Mouse (Mus musculus) hindbrain, embryonic 16.5 days (tissue): ENCODE results near the gene Ezr. TPM values are rescaled to one million over a fixed set of nuclear protein-coding genes. Genes with fewer than 3 reads are reported as not detected.

Experiments used
- ATAC-seq: fragments of 200-750 bp; cut with Nextera tagmentation; 2 replicates; pipeline ENCODE4 v1.8.0; 2017; ENCODE audit warnings: moderate TSS enrichment, moderate library complexity
- H3K27ac ChIP-seq: fragments of 300-500 bp; sonication (generic); 2 replicates; pipeline ENCODE4 v1.5.1; 2014; ENCODE audit warnings: low read depth, mild to moderate bottlenecking, control low read depth, low read length, moderate library complexity
- H3K27me3 ChIP-seq: fragments of 300-500 bp; sonication (generic); replicated peaks from 2 replicates; pipeline ENCODE4 v1.6.1; 2014; ENCODE audit warnings: low read length; ENCODE audit not compliant: control insufficient read depth, insufficient read depth
- H3K36me3 ChIP-seq: fragments of 300-500 bp; sonication (generic); 2 replicates; pipeline ENCODE4 v1.6.1; 2014; ENCODE audit warnings: mild to moderate bottlenecking, low read length, moderate library complexity, mixed read lengths; ENCODE audit not compliant: control insufficient read depth, insufficient read depth
- H3K4me1 ChIP-seq: fragments of 300-500 bp; sonication (generic); 2 replicates; pipeline ENCODE4 v1.6.1; 2014; ENCODE audit warnings: low read depth, low read length; ENCODE audit not compliant: control insufficient read depth, insufficient read depth
- H3K4me2 ChIP-seq: fragments of 300-500 bp; sonication (generic); 2 replicates; pipeline ENCODE4 v1.6.1; 2014; ENCODE audit warnings: mild to moderate bottlenecking, low read length, control low read depth, moderate library complexity
- H3K4me3 ChIP-seq: fragments of 300-500 bp; sonication (generic); 2 replicates; pipeline ENCODE4 v1.5.1; 2014; ENCODE audit warnings: mild to moderate bottlenecking, low read length, control low read depth, moderate library complexity
- H3K9ac ChIP-seq: fragments of 300-500 bp; sonication (generic); 2 replicates; pipeline ENCODE4 v1.6.1; 2014; ENCODE audit warnings: low read depth, mild to moderate bottlenecking, control low read depth, low read length, moderate library complexity
- H3K9me3 ChIP-seq: fragments of 300-500 bp; sonication (generic); 2 replicates; pipeline ENCODE4 v1.6.1; 2014; ENCODE audit warnings: mild to moderate bottlenecking, low read length, moderate library complexity; ENCODE audit not compliant: control insufficient read depth
- WGBS: fragments of 180-500 bp; shearing (Covaris S2); extraction: QIAGEN DNeasy Blood & Tissue Kit; methylation state at CpG from one replicate; pipeline ENCODE4 v1.1.7; 2014; 5-methylcytosine and 5-hydroxymethylcytosine counted together
- polyA plus RNA-seq: library from polyadenylated mRNA; unstranded; fragments of >200 nt; fragmentation: Nextera tagmentation; extraction: Ambion mirVana; gene quantifications from 2 replicates; pipeline ENCODE4 v1.2.1, GENCODE M21; 2015

The Ezr gene
- polyA plus RNA-seq, 1 experiment from 2014 or later, result 69.9 TPM

DNA sequence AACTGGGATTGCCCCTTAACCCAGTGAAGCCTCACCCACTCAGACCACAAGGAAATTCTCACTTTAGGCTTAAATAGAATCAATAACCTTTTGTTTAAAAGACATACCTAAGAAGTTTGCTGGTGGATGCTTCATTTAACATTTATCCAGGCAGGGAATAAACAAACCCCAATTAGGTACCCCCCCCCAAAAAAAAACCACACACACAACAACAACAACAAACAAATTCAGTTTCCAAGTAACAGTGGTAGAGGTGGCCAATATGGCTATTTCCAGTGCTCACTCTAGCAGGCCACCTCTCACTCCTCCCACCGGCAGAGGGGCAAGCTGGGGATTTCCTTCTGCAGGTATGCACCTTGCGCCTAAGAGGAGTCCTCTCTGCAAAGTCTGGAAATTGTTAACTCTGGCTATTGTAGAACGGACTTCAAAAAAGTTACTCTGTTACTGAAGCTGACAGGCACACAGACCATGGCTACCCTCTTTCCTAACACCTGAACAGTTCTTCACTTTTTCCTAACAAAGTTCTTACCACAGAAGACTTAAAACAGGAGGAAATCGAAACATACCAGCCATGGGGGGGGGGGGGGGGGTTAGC is 2.0 kb downstream of the Ezr start:
- no peaks in the 10 kb centered on the region for H3K36me3 ChIP-seq
- H3K4me1 ChIP-seq, result peaks cover 16% of the 10 kb centered on the region
- WGBS, result 53% methylated on average over 4 of the region's 4 CpGs
- peak overlapping the region; percentile 69 for H3K4me3 ChIP-seq
- H3K27ac ChIP-seq, result no peak overlapping the region
- no peak overlapping the region for H3K9ac ChIP-seq
- peaks cover 6% of the 10 kb centered on the region for H3K27me3 ChIP-seq
- ATAC-seq, result no peak
- no peaks in the 10 kb centered on the region for H3K9me3 ChIP-seq
- peak overlapping the region; percentile 82 for H3K4me2 ChIP-seq

GRCm38 (mm10) chr17:6779632-6780031 is 3.0 kb downstream of the Ezr start:
- 39% methylated on average over 7 of the region's 7 CpGs for WGBS
- H3K9me3 ChIP-seq, result no peaks in the 10 kb centered on the region
- H3K4me2 ChIP-seq, result peak overlapping the region; percentile 82
- H3K27ac ChIP-seq, result no peak overlapping the region
- peaks cover 16% of the 10 kb centered on the region for H3K4me1 ChIP-seq
- peaks cover 6% of the 10 kb centered on the region for H3K27me3 ChIP-seq
- H3K36me3 ChIP-seq, result no peaks in the 10 kb centered on the region
- peak overlapping the region; percentile 13 for H3K4me3 ChIP-seq
- peak overlapping the region; percentile 10; the same call in 1 of the 2 replicates for H3K9ac ChIP-seq
- no peak for ATAC-seq

- H3K27ac ChIP-seq, result peak overlapping the region; percentile 71
These were observed 3.6 kb downstream of the Ezr start for GRCm38 (mm10) chr17:6778771-6779509.

DNA sequence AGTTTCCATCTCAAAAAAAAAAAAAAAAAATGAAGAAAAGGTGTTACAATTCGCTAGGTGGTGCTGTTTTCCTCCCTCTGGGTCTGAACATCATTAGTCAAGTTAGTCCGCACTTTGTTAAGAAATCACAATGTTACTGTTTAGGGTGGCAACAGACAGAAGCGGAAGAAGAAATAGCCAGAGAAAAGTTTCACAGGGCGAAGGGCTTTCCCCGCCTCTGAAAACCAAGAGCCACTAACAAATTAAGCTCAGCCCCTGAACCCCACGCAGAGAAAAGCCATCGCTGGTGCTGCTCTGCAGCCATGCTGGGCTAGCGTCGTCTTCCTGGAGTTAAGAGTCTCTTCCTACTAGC is 4.3 kb downstream of the Ezr start:
- Histone ChIP-seq H3K9me3 (no peaks in the 10 kb centered on the region), H3K27me3 (peaks cover 6% of the 10 kb centered on the region), H3K4me3 (peak overlapping the region; percentile 42), H3K9ac (no peak overlapping the region), H3K36me3 (no peaks in the 10 kb centered on the region), H3K4me1 (peaks cover 16% of the 10 kb centered on the region), H3K4me2 (peak overlapping the region; percentile 82), H3K27ac (no peak overlapping the region)
- ATAC-seq, result no peak
- WGBS, result under 1% methylated on average over 9 of the region's 9 CpGs

More at GRCm38 (mm10) chr17:6778771-6779509, 3.6 kb downstream of the Ezr start:
- peaks cover 16% of the 10 kb centered on the region for H3K4me1 ChIP-seq
- peak overlapping the region; percentile 56 for H3K9ac ChIP-seq
- ATAC-seq, result peak; percentile 68
- H3K4me2 ChIP-seq, result peak overlapping the region; percentile 82
- 4% methylated on average over 23 of the region's 23 CpGs for WGBS
- H3K9me3 ChIP-seq, result no peaks in the 10 kb centered on the region
- H3K4me3 ChIP-seq, result peak overlapping the region; percentile 42
- H3K36me3 ChIP-seq, result no peaks in the 10 kb centered on the region
- peaks cover 6% of the 10 kb centered on the region for H3K27me3 ChIP-seq

DNA sequence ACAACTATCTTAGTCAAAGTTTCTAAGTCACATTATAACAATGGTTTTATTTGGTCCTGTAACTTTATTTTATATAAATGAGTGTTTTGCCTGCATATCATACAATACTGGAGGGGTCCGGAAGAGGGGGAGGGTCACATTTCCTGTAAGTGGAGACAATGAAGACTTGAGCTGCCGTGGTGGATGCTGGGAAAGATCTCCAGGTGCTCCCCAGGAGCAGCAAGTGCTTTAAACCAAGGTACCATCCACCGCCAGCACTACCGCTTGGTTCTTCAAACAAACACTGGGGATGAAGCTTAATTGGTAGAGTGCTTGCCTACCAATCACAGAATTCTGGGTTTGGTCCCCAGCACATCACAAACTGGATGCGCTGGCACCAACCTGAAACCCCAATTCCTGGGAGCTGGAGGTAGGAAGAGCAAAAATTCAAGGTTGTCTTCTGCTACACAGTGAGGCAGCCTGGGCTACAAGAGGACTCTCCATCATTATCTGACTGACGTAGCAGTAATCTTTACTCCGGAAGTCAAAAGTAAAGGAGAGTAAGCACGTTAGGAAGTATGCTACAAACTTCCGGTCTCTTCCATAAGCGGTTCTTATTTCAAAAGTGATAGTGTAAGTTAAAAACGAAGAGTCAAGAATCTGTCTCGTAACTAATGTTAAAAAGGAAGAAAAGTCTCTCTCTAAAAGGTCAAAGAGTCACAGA is 4.8 kb downstream of the Ezr start:
- Histone ChIP-seq H3K4me3 (no peak overlapping the region), H3K4me2 (no peak overlapping the region; the same call in 1 of the 2 replicates), H3K27me3 (peaks cover 6% of the 10 kb centered on the region), H3K36me3 (no peaks in the 10 kb centered on the region), H3K9me3 (no peaks in the 10 kb centered on the region), H3K27ac (no peak overlapping the region), H3K9ac (no peak overlapping the region), H3K4me1 (peaks cover 16% of the 10 kb centered on the region)
- no peak for ATAC-seq
- 64% methylated on average over 12 of the region's 12 CpGs for WGBS

GRCm38 (mm10) chr17:6777061-6777460 is 5.5 kb downstream of the Ezr start:
- peaks cover 12% of the 10 kb centered on the region for H3K4me1 ChIP-seq
- peaks cover 6% of the 10 kb centered on the region for H3K27me3 ChIP-seq
- H3K9me3 ChIP-seq, result no peaks in the 10 kb centered on the region
- no peak overlapping the region for H3K27ac ChIP-seq
- 71% methylated on average over 6 of the region's 6 CpGs for WGBS
- no peak overlapping the region for H3K4me3 ChIP-seq
- no peak overlapping the region for H3K9ac ChIP-seq
- H3K36me3 ChIP-seq, result no peaks in the 10 kb centered on the region
- no peak overlapping the region for H3K4me2 ChIP-seq
- ATAC-seq, result no peak

DNA sequence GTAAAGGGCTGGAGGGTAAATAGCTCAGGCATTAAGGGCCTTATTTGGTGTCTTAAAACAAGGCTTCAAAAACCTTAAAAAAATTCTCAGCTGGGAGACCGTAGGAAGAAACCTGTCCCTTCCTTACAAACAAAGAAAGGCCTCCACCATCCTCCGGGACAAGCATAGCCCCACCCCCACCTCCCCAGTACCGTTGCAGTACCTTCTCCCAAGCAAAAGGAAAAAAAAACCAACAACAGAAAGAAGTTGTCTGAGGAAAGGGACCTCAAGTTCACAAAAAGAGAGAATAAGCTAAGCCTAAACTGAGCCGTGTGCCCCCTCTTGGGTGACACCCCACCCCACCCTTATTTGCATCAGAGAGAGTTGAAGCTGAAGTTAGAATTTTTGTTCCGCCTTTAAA is 6.0 kb downstream of the Ezr start:
- Histone ChIP-seq H3K9ac (no peak overlapping the region), H3K27me3 (peaks cover 3% of the 10 kb centered on the region; the same call in 1 of the 2 replicates), H3K36me3 (no peaks in the 10 kb centered on the region), H3K27ac (no peak overlapping the region), H3K4me2 (no peak overlapping the region), H3K4me3 (no peak overlapping the region), H3K9me3 (no peaks in the 10 kb centered on the region), H3K4me1 (peaks cover 10% of the 10 kb centered on the region)
- WGBS, result 36% methylated on average over 5 of the region's 5 CpGs
- no peak for ATAC-seq

DNA sequence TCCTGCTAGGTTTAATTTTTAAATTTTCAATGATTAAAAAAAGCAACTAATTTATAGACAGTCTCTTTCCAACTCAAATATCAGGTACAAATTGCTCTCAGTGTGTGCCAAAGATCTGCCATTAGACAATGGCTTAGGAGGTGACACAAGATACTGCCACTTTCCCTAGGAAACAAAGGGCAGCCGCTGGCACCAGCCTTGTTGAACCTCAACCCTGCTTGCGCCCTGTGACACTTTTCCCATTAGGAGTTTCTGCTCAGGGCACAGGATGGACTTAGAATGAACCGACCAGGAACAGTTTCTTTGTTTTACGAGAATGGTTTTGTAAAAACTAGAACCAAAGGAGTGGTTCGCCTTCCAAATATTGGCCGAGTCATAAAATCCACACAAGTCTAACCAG is 6.5 kb downstream of the Ezr start:
- no peaks in the 10 kb centered on the region for H3K36me3 ChIP-seq
- H3K4me3 ChIP-seq, result no peak overlapping the region
- H3K9me3 ChIP-seq, result no peaks in the 10 kb centered on the region
- H3K4me2 ChIP-seq, result no peak overlapping the region
- H3K9ac ChIP-seq, result no peak overlapping the region
- H3K4me1 ChIP-seq, result peaks cover 10% of the 10 kb centered on the region
- ATAC-seq, result no peak
- WGBS, result 49% methylated on average over 6 of the region's 6 CpGs
- peaks cover 3% of the 10 kb centered on the region; the same call in 1 of the 2 replicates for H3K27me3 ChIP-seq
- H3K27ac ChIP-seq, result no peak overlapping the region

- no peak for ATAC-seq
These were observed 6.9 kb downstream of the Ezr start for GRCm38 (mm10) chr17:6775671-6776070.

More at GRCm38 (mm10) chr17:6775671-6776070, 6.9 kb downstream of the Ezr start:
- H3K9ac ChIP-seq, result no peak overlapping the region
- peaks cover 10% of the 10 kb centered on the region for H3K4me1 ChIP-seq
- peaks cover under 1% of the 10 kb centered on the region; the same call in 1 of the 2 replicates for H3K27me3 ChIP-seq
- no peak overlapping the region for H3K4me2 ChIP-seq
- no peaks in the 10 kb centered on the region for H3K36me3 ChIP-seq
- 84% methylated on average over 4 of the region's 4 CpGs for WGBS
- H3K9me3 ChIP-seq, result no peaks in the 10 kb centered on the region
- no peak overlapping the region for H3K4me3 ChIP-seq
- no peak overlapping the region for H3K27ac ChIP-seq
